Comparison of ENCODE assay signal across 18 mouse cellular contexts in the genomic region with DNA sequence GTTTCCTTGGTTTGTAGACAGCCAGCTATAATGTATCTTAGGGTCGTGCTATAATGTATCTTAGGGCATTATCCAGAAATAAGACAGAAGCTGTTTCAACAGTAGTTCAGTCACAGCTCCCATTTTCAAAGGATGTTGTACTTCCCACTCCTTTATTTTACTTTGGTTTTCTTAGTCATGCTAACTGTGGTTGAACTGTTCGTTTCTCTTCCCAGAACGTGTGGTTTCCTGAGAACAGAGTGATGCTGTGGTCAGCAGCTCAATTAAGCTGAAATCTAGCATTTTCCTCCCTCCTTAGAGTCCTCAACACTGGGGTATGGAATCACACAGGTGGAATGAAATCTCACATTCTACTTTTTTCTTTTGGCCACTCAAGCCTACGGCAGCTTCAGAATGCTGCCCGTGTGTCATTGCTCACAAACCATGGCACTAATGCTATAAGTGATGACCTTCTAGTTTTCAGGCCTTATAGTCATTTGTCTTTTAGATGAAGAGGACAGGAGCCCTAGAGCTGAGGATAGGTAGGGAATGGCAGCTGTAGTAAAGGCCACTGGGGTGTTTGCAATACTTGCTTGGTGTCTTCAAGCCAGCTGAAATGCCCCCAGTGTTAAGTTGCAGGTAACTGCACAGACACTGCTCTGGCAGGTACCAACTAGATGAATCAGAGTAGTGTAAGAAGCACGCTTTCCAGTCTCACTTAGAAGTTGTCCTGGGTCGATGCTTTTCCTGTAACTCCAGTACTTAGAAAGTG.
DNase-seq lines count a peak whose midpoint lies in the region; ATAC-seq and TF ChIP-seq lines count a peak whose summit lies in the region.
"Had no signal": no experiment of that assay in that cellular context is flagged by ENCODE, and none has a peak within 500 bp of the region (broad histone marks: within the 10 kb centered on the region; RNA-seq: fewer than 3 reads in every experiment).

No protein-coding gene starts in this region.

- H3K27me3 ChIP-seq in heart, adult 2 months (ENCODE audit: control insufficient read depth, insufficient read depth, low read length): no peaks in the 10 kb centered on the region
- H3K27me3 ChIP-seq in kidney, postnatal 0 days (ENCODE audit: insufficient read depth, low read length): no peaks in the 10 kb centered on the region
- no peaks in the 10 kb centered on the region for H3K27me3 ChIP-seq in C2C12 (ENCODE audit: control insufficient read depth, insufficient read depth, insufficient read length)
- H3K27me3 ChIP-seq in hindbrain, embryonic 16.5 days (replicated peaks; ENCODE audit: control insufficient read depth, insufficient read depth, low read length): no peaks in the 10 kb centered on the region
- H3K27me3 ChIP-seq: neural tube, embryonic 12.5 days had no signal

- H3K9ac ChIP-seq in heart, adult 2 months (ENCODE audit: low read depth, low read length): no peak overlapping the region
- no peak overlapping the region for H3K9ac ChIP-seq in kidney, postnatal 0 days (ENCODE audit: low read depth, low read length)
- no peak overlapping the region for H3K9ac ChIP-seq in hindbrain, embryonic 16.5 days (ENCODE audit: low read depth, low read length)
- H3K9ac ChIP-seq: neural tube, embryonic 12.5 days had no signal

- peaks cover 18% of the 10 kb centered on the region for H3K79me2 ChIP-seq in heart, adult 2 months (replicated peaks; ENCODE audit: control insufficient read depth, insufficient read depth, low read length)
- H3K79me2 ChIP-seq in C2C12 (ENCODE audit: control insufficient read depth, insufficient read depth): peaks cover 100% of the 10 kb centered on the region

- TF ChIP-seq POLR2A in heart, adult 2 months (IDR thresholded peaks at IDR 0.05; ENCODE audit: insufficient read depth, low read depth, low read length): no peak

- no peaks in the 10 kb centered on the region for H3K9me3 ChIP-seq in kidney, postnatal 0 days (replicated peaks; ENCODE audit: low read length)
- no peaks in the 10 kb centered on the region for H3K9me3 ChIP-seq in hindbrain, embryonic 16.5 days (ENCODE audit: control insufficient read depth, low read length)
- H3K9me3 ChIP-seq: forebrain, embryonic 10.5 days; G1E; hindbrain, embryonic 10.5 days; neural tube, embryonic 12.5 days had no signal

- WGBS in heart, adult 2 months: 43% methylated on average over 7 of the region's 7 CpGs
- 61% methylated on average over 7 of the region's 7 CpGs for WGBS in kidney, postnatal 0 days
- WGBS in hindbrain, embryonic 16.5 days: 92% methylated on average over 7 of the region's 7 CpGs

- no peak for ATAC-seq in kidney, postnatal 0 days (replicated peaks; ENCODE audit: low FRiP score, low read depth)
- ATAC-seq in granulocyte monocyte progenitor cell, adult 5-6 weeks (replicated peaks; ENCODE audit: poor library complexity, severe bottlenecking): peak; percentile 13
- no peak for ATAC-seq in cerebellum, adult (ENCODE audit: insufficient number of reproducible peaks, low FRiP score, low TSS enrichment)
- ATAC-seq in hindbrain, embryonic 16.5 days: no peak
- ATAC-seq: inflammation-experienced regulatory T-cells, adult 6 months had no signal

- peak overlapping the region; percentile 93 for H3K27ac ChIP-seq in heart, adult 2 months
- H3K27ac ChIP-seq in kidney, postnatal 0 days: peak overlapping the region; percentile 83
- no peak overlapping the region for H3K27ac ChIP-seq in hindbrain, embryonic 16.5 days (ENCODE audit: low read depth, low read length)
- H3K27ac ChIP-seq: forebrain, embryonic 10.5 days; hindbrain, embryonic 10.5 days; neural tube, embryonic 12.5 days had no signal

- peaks cover 58% of the 10 kb centered on the region for H3K4me1 ChIP-seq in heart, adult 2 months (ENCODE audit: control insufficient read depth, insufficient read depth, low read length)
- H3K4me1 ChIP-seq in kidney, postnatal 0 days (replicated peaks; ENCODE audit: insufficient read depth, low read length): peaks cover 74% of the 10 kb centered on the region
- H3K4me1 ChIP-seq in hindbrain, embryonic 16.5 days (ENCODE audit: control insufficient read depth, insufficient read depth, low read depth, low read length): no peaks in the 10 kb centered on the region; the same call in 1 of the 2 replicates

- no peak overlapping the region for H3K4me3 ChIP-seq in heart, adult 2 months
- no peak overlapping the region for H3K4me3 ChIP-seq in kidney, postnatal 0 days (replicated peaks; ENCODE audit: low read depth, low read length)
- H3K4me3 ChIP-seq in C2C12 (ENCODE audit: insufficient read depth, poor library complexity, severe bottlenecking): no peak overlapping the region
- H3K4me3 ChIP-seq in hindbrain, embryonic 16.5 days (ENCODE audit: low read length): no peak overlapping the region
- H3K4me3 ChIP-seq: forebrain, embryonic 10.5 days; hindbrain, embryonic 10.5 days; neural tube, embryonic 12.5 days had no signal

- no peak overlapping the region for H3ac ChIP-seq in C2C12 (ENCODE audit: control insufficient read depth, insufficient read length, low read depth)

- no peak for TF ChIP-seq EP300 in heart, adult 2 months (IDR thresholded peaks at IDR 0.05; ENCODE audit: insufficient read depth, low read depth, low read length)

- peak in 1 of 2 experiments; percentile 21 for DNase-seq in heart, adult 2 months
- DNase-seq in heart, postnatal 4 days: no peak
- no peak for DNase-seq in kidney, postnatal 0 days (ENCODE audit: low spot score)
- DNase-seq in kidney, postnatal 25 days: no peak
- DNase-seq: adrenal gland, adult 8-10 months; cerebellum, postnatal 10 days; gastrocnemius, postnatal 14 days; left cerebral cortex, postnatal 4 days; lung, adult 18-20 months had no signal

- H3K36me3 ChIP-seq in heart, adult 2 months (ENCODE audit: control insufficient read depth, insufficient read depth, low read length): peaks cover 66% of the 10 kb centered on the region
- H3K36me3 ChIP-seq in kidney, postnatal 0 days (ENCODE audit: insufficient read depth, low read length): no peaks in the 10 kb centered on the region
- peaks cover 56% of the 10 kb centered on the region for H3K36me3 ChIP-seq in C2C12 (ENCODE audit: control insufficient read depth, insufficient read depth)
- H3K36me3 ChIP-seq in hindbrain, embryonic 16.5 days (ENCODE audit: control insufficient read depth, insufficient read depth, low read length): no peaks in the 10 kb centered on the region; the same call in 1 of the 2 replicates

- intact Hi-C loops in heart, adult 2 months (cut with DNase I): no loop called here

- peaks cover 92% of the 10 kb centered on the region for H3K79me3 ChIP-seq in C2C12 (ENCODE audit: low read depth)

- TF ChIP-seq CTCF in heart, adult 2 months (IDR thresholded peaks at IDR 0.05): no peak
- TF ChIP-seq CTCF in kidney, postnatal 0 days (IDR thresholded peaks at IDR 0.05; ENCODE audit: low read depth): no peak
- no peak for TF ChIP-seq CTCF in C2C12 (IDR thresholded peaks at IDR 0.05; ENCODE audit: control insufficient read depth, insufficient read depth, insufficient read length)

- H3K4me2 ChIP-seq in kidney, postnatal 0 days (ENCODE audit: low read length): no peak overlapping the region
- no peak overlapping the region for H3K4me2 ChIP-seq in hindbrain, embryonic 16.5 days (ENCODE audit: low read length)
- H3K4me2 ChIP-seq: neural tube, embryonic 12.5 days had no signal

TF ChIP-seq in C2C12, 6 proteins besides CTCF, POLR2A, EP300 and RAD21:
- TF ChIP-seq MAX (IDR thresholded peaks at IDR 0.05) (peak; percentile 11), CEBPB (IDR thresholded peaks at IDR 0.05; ENCODE audit: low read depth) (no peak), FOSL1 (IDR thresholded peaks at IDR 0.05; ENCODE audit: insufficient read depth, low read length, poor library complexity, severe bottlenecking) (no peak), MYOG (IDR thresholded peaks at IDR 0.05; ENCODE audit: control insufficient read depth, extremely low read depth, insufficient read length) (no peak), MYOD1 (IDR thresholded peaks at IDR 0.05; ENCODE audit: control insufficient read depth, insufficient read length, low read depth) (no peak), USF1 (IDR thresholded peaks at IDR 0.05; ENCODE audit: low read depth) (no peak)
